Mouse (Mus musculus) heart, adult 2 months (tissue): ENCODE measurements around the gene Stpg4. TPM values are rescaled to one million over a fixed set of nuclear protein-coding genes. Genes with fewer than 3 reads are reported as not detected.

Experiments used
- DNase-seq, 2 experiments: peaks; one replicate each; pipeline ENCODE4 v3.0.0; 2021
- H3K27ac ChIP-seq: fragments of 200-600 bp; 2 replicates; pipeline ENCODE4 v1.8.1; 2022
- H3K27me3 ChIP-seq: fragments of 200-500 bp; 2 replicates; pipeline ENCODE4 v1.6.1; 2012; ENCODE audit warnings: mild to moderate bottlenecking, low read length, inconsistent platforms, mixed read lengths; ENCODE audit not compliant: control insufficient read depth, insufficient read depth
- H3K36me3 ChIP-seq: fragments of 200-500 bp; 2 replicates; pipeline ENCODE4 v1.6.1; 2012; ENCODE audit warnings: low read length, inconsistent platforms; ENCODE audit not compliant: control insufficient read depth, insufficient read depth
- H3K4me1 ChIP-seq: fragments of 200-500 bp; 2 replicates; pipeline ENCODE4 v1.6.1; 2011; ENCODE audit warnings: low read length; ENCODE audit not compliant: control insufficient read depth, insufficient read depth
- H3K4me3 ChIP-seq: fragments of 200-600 bp; 2 replicates; pipeline ENCODE4 v1.8.1; 2022
- H3K79me2 ChIP-seq: fragments of 200-500 bp; replicated peaks from 2 replicates; pipeline ENCODE4 v1.6.1; 2012; ENCODE audit warnings: mild to moderate bottlenecking, inconsistent platforms, low read length, moderate library complexity, mixed read lengths; ENCODE audit not compliant: control insufficient read depth, insufficient read depth
- H3K9ac ChIP-seq: fragments of 200-500 bp; 2 replicates; pipeline ENCODE4 v1.6.1; 2012; ENCODE audit warnings: low read depth, mild to moderate bottlenecking, control low read depth, inconsistent platforms, low read length, mixed read lengths
- CTCF ChIP-seq: fragments of 200-600 bp; IDR thresholded peaks from 2 replicates; pipeline ENCODE4 v1.8.1; 2022; ENCODE audit warnings: antibody characterized with exemption, mild to moderate bottlenecking, moderate library complexity
- EP300 ChIP-seq: fragments of 200-500 bp; IDR thresholded peaks from 2 replicates; pipeline ENCODE4 v1.6.1; 2011; ENCODE audit warnings: low read depth, low read length, control low read depth; ENCODE audit not compliant: insufficient read depth
- POLR2A ChIP-seq: fragments of 200-500 bp; IDR thresholded peaks from 2 replicates; pipeline ENCODE4 v1.6.1; 2011; ENCODE audit warnings: mild to moderate bottlenecking, low read depth, low read length, control low read depth; ENCODE audit not compliant: insufficient read depth
- WGBS: fragments of 180-500 bp; shearing (Covaris S2); methylation state at CpG from one replicate; pipeline ENCODE4 v1.1.7; 2018; 5-methylcytosine and 5-hydroxymethylcytosine counted together
- intact Hi-C: fragments of 180-260 bp; cut with DNase I; formaldehyde crosslinking; loops from one replicate; pipeline ENCODE4 v1.15.1; 2025
- polyA plus RNA-seq: library from polyadenylated mRNA; depleted of rRNA; stranded (reverse); fragments of >200 nt; gene quantifications from 2 replicates; pipeline ENCODE4 v1.2.3, GENCODE M21; 2012
- total RNA-seq, 2 experiments: library from RNA; stranded (reverse); gene quantifications; 2 replicates each; pipeline ENCODE4 v1.2.3; 2021

Gene Stpg4
- total and polyA plus RNA-seq, 3 experiments, result 0.27 TPM; not detected in 2

GRCm38 (mm10) chr17:87460669-87461498, 33.3 kb upstream of the Stpg4 start:
- Histone ChIP-seq H3K36me3 (no peaks in the 10 kb centered on the region), H3K4me3 (no peak overlapping the region), H3K79me2 (no peaks in the 10 kb centered on the region), H3K27ac (no peak overlapping the region; the same call in 1 of the 2 replicates), H3K27me3 (no peaks in the 10 kb centered on the region), H3K4me1 (peaks cover 8% of the 10 kb centered on the region), H3K9ac (no peak overlapping the region)
- intact Hi-C loops, result no loop called here
- no peak for DNase-seq
- 68% methylated on average over 17 of the region's 17 CpGs for WGBS
- TF ChIP-seq EP300, result no peak

DNA sequence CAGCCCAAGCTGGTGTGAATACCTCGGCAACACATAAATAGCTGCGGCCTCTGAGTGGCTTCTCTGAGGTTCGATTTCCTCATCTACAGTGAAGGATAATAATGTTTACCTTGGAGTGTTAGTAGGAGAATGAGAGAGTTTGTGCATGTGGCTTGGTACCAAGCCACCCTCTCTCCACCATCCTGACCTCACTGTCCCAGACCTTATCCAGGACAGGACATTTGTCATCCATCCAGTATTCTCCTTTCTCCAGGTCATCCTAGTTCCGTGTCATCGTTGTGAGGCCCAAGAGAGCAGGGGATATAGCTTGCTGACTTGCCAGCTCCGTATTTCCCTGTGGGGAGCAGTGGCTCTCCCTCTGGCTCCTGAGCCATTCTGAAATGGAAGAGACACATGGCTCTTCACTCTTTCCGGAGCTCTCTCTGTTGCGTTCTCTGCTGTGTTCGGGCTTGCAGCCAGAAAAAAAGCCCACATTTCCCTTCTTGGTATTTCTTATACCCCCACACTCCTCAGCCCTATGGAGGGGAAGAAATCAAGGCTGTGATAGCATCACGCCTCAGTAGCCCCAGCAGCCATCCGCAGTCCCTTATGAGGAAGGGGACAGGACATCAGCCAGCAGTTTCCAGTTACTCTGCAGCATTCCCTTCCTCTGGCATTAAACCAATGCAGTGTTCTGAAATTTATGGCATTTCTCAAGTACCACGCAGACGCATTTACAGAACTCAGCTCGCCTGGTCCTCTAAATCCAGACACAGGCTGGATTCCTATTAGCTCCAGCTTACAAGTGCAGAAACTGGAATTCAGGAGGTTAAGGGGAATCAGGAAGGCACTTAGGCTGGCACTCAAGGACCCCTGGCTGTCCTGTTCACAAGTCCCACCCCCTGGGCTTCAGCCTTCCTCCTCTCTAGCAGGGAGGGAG, 32.5 kb upstream of the Stpg4 start:
- TF ChIP-seq EP300 (no peak), CTCF (no peak), POLR2A (no peak)

GRCm38 (mm10) chr17:87458911-87459749, 31.6 kb upstream of the Stpg4 start:
- TF ChIP-seq POLR2A (peak; percentile 61), EP300 (0 out of 2 replicates have a peak, but pooled peaks have one; percentile 8), CTCF (no peak)
- Histone ChIP-seq H3K9ac (peak overlapping the region; percentile 17; the same call in 1 of the 2 replicates), H3K36me3 (no peaks in the 10 kb centered on the region), H3K4me3 (peak overlapping the region; percentile 33), H3K27me3 (no peaks in the 10 kb centered on the region), H3K27ac (peak overlapping the region; percentile 72), H3K4me1 (peaks cover 8% of the 10 kb centered on the region), H3K79me2 (no peaks in the 10 kb centered on the region)
- WGBS, result 5% methylated on average over 13 of the region's 17 CpGs
- peak; percentile 63 to 68 for DNase-seq
- intact Hi-C loops, result no loop called here

More for the DNA sequence above, 32.5 kb upstream of the Stpg4 start:
- WGBS, result 21% methylated on average over 14 of the region's 14 CpGs
- peaks cover 8% of the 10 kb centered on the region for H3K4me1 ChIP-seq
- intact Hi-C loops, result no loop called here
- peak overlapping the region; percentile 0; the same call in 1 of the 2 replicates for H3K9ac ChIP-seq
- no peaks in the 10 kb centered on the region for H3K36me3 ChIP-seq
- DNase-seq, result peak in 1 of 2 experiments; percentile 18
- H3K27ac ChIP-seq, result peak overlapping the region; percentile 72
- H3K4me3 ChIP-seq, result peak overlapping the region; percentile 21
- no peaks in the 10 kb centered on the region for H3K79me2 ChIP-seq
- H3K27me3 ChIP-seq, result no peaks in the 10 kb centered on the region

- DNase-seq, result no peak
- no peak overlapping the region for H3K27ac ChIP-seq
Measured at GRCm38 (mm10) chr17:87457961-87458360, 30.4 kb upstream of the Stpg4 start.

GRCm38 (mm10) chr17:87454121-87454520, 26.6 kb upstream of the Stpg4 start:
- Histone ChIP-seq H3K36me3 (no peaks in the 10 kb centered on the region), H3K9ac (no peak overlapping the region), H3K27me3 (no peaks in the 10 kb centered on the region), H3K27ac (no peak overlapping the region), H3K79me2 (no peaks in the 10 kb centered on the region), H3K4me1 (peaks cover 3% of the 10 kb centered on the region), H3K4me3 (no peak overlapping the region)
- TF ChIP-seq CTCF, result no peak
- TF ChIP-seq EP300, result no peak
- intact Hi-C loops, result no loop called here
- no peak for DNase-seq
- 85% methylated on average over 3 of the region's 3 CpGs for WGBS

More at GRCm38 (mm10) chr17:87457961-87458360, 30.4 kb upstream of the Stpg4 start:
- no peak overlapping the region for H3K9ac ChIP-seq
- TF ChIP-seq EP300 (no peak), CTCF (no peak), POLR2A (no peak)
- no peaks in the 10 kb centered on the region for H3K79me2 ChIP-seq
- H3K36me3 ChIP-seq, result no peaks in the 10 kb centered on the region
- intact Hi-C loops, result no loop called here
- H3K4me3 ChIP-seq, result no peak overlapping the region
- peaks cover 8% of the 10 kb centered on the region for H3K4me1 ChIP-seq
- 81% methylated on average over 7 of the region's 7 CpGs for WGBS
- no peaks in the 10 kb centered on the region for H3K27me3 ChIP-seq
